Mouse (Mus musculus): ENCODE measurements at regions not wholly inside any gene's neighbourhood (a gene's known extent, or its start where the extent isn't known, plus 50 kb on each side); places are given as distances from the start of the nearest gene placed in this dataset.

DNA sequence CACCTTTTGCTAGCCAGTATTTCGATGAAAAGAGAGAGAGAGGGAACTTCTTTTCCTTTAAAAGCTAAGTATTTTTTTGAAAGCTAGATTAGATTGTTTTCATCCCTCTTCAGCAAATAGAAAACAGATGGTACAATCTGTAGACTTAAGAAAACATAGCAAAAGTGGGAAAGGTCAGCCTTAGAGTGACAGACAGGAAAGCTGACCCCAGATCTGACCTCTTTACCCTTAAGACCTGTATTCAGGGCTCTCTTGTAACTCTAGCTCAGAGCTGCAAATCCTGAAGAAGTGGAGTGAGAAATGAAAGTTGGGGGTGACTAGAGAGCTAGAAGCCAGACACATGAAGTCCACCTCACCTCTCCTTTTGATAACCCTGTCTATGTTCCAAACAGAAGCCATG is 356.6 kb upstream of the Clint1 start:
- TF ChIP-seq CTCF (IDR thresholded peaks at IDR 0.05; ENCODE audit: borderline replicate concordance, insufficient read depth, low read depth, low read length), result no peak
- TF ChIP-seq POLR2A (IDR thresholded peaks at IDR 0.05; ENCODE audit: borderline replicate concordance, insufficient read depth, low read length), result no peak

Data from cerebellum, adult 2 months (tissue).